Mouse (Mus musculus) brain, embryonic 14.5 days (tissue): ENCODE results near the gene Amph. TPM values are rescaled to one million over a fixed set of nuclear protein-coding genes. Genes with fewer than 3 reads are reported as not detected.

ENCODE experiments used
- DNase-seq: peaks from one replicate; pipeline ENCODE4 v3.0.0-alpha.2; 2011; ENCODE audit warnings: low read depth
- CTCF ChIP-seq: fragments of 200-500 bp; IDR thresholded peaks from 2 replicates; pipeline ENCODE4 v1.5.1; 2012; ENCODE audit warnings: inconsistent platforms, mild to moderate bottlenecking, moderate library complexity, borderline replicate concordance; ENCODE audit not compliant: insufficient read depth, insufficient read length; ENCODE audit errors: extremely low read depth
- POLR2A ChIP-seq: fragments of 200-500 bp; IDR thresholded peaks from 2 replicates; pipeline ENCODE4 v1.6.1; 2012; ENCODE audit warnings: mild to moderate bottlenecking, inconsistent platforms, borderline replicate concordance; ENCODE audit not compliant: poor library complexity, insufficient read depth, insufficient read length, severe bottlenecking; ENCODE audit errors: extremely low read depth
- polyA plus RNA-seq: library from polyadenylated mRNA; depleted of rRNA; stranded (reverse); fragments of >200 nt; gene quantifications from 2 replicates; pipeline ENCODE4 v1.2.3, GENCODE M21; 2012; rRNA removed

Amph gene
- polyA plus RNA-seq, 1 experiment: 62.2 TPM

- TF ChIP-seq CTCF (no peak), POLR2A (no peak)
- no peak for DNase-seq
Measured at GRCm38 (mm10) chr13:19150438-19151301, 202.7 kb downstream of the Amph start.

GRCm38 (mm10) chr13:19152126-19152525, 204.1 kb downstream of the Amph start:
- DNase-seq: no peak
- TF ChIP-seq POLR2A: no peak
- no peak for TF ChIP-seq CTCF

DNA sequence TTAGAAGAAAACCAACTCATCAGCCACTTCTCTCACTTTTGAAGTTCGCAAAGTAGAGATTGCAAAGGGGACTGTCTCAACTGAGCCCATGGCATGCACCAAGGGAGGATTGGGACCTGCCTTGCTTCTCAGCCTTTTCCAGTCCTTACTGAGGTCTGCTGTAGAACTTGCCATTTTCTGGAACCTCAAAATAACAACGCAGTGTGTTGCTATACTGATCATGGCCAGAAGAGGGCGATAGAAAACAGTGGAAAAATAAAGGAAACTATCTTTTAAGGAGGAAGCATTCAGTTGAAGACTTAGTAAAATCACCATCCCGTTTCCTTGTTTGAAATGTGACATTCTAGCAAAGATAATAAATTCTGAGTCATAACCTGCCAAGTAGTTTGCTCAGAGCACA, 210.5 kb downstream of the Amph start:
- no peak for TF ChIP-seq POLR2A
- TF ChIP-seq CTCF: peak; percentile 45; the same call in 1 of the 2 replicates

DNA sequence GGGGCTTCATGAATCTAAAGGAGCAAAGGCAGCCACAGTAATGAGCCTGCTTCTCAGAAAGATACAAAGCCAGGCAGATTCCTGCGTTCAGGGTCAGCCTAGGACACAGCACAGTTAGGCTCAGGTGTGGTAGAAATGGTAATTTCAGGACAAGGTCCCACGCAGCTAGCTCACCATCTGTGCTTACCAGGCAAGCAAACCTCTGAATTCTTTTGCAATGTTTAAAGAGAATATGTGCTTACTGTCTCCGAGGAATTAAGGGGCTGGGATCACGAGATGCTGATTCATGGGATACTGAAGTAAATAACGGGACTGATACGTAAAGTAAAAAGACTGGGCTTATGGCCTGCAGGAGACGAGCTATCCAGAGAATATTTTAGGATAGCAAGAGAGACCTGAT, 212.6 kb downstream of the Amph start:
- peak; percentile 8 for DNase-seq
- TF ChIP-seq CTCF (no peak), POLR2A (no peak)

More for the DNA sequence above, 210.5 kb downstream of the Amph start:
- DNase-seq: peak; percentile 60

DNA sequence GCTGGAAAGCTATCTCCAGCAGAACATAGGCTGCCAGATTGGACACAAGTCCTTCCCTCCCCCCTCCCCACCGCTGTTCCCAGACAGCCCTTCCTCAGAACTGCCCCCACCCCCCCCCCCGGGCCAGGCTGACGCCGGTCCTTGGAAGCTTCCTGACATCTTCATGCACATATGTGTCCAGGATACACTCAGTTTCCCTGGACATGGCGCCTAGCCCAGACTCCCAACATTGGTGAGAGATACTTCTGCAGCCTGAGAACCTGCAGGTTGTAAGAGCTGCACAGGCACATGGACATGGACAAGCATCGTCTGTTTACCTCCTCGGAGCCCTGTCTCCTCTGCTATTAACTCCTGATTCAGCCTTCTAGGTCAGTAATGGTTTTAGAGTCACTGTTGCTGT, 213.1 kb downstream of the Amph start:
- TF ChIP-seq CTCF (no peak), POLR2A (no peak)
- DNase-seq: no peak

DNA sequence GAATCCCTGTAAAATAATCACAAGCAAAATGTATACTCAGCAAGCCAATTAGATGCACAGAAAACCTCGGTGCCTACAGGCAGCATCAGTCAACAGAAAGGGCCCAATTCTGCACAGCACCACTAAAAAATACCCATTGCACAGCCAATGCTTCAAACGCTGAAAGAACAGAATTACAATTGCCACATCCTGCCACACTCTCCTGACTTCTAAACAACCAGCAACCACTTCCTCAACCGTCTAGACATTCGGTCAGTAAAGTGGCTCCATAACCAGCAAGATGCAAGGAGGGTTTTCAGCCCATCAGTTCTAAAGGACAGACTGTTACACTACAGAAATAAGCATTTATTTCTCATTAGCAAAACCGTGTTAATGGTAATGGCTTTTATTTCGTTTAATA, 214.1 kb downstream of the Amph start:
- no peak for DNase-seq
- TF ChIP-seq POLR2A (no peak), CTCF (no peak)

DNA sequence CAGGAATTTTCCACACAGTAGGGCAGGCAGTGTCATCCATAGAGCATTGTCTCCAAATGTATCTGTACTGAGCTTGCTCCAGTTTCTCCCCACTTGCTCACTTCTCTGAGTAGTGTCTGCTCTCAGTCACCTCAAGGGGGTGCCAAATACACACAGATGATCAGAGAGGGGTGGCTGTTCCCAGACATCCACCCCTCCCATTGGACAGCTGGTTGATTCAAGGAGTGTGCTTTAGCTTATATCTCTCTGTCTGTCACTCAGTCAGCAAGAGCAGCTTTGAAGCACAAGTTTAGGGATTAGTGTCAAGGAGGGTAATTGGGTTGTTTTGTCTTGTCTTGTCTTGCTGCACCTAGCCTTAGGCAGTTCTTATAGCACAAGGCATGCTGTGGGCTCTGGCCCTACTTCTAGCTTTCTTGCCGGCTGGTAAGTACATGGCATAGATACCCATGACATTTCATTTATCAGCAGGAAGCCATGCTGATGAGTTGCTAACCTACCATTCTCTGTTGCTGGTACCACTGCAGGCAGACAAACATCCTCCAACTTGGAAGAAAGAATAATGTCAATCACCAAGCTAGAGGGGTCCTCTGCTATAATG, 229.8 kb downstream of the Amph start:
- peak; percentile 82 for DNase-seq
- TF ChIP-seq CTCF (peak; percentile 70; the same call in 1 of the 2 replicates), POLR2A (no peak)

DNA sequence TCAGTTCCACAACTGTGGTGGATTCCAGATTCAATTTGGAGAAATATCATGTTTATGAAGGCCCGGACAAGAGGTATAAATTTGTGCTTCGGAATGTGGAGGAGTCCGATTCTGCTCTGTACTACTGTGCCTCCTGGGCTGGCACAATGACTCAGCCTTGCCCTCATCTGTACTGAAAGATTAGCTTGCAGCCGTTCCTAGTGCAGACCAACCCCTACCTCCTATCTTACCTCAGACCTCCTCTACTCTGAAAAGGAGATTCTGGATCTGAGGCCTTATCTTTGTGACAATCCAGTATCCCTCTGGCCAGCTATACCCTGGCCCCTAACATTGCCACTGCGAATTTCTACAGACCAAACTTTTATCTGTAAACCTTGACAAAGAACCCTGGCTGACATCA, 230.3 kb downstream of the Amph start:
- TF ChIP-seq CTCF: no peak
- no peak for TF ChIP-seq POLR2A
- DNase-seq: no peak

GRCm38 (mm10) chr13:19182259-19182658, 234.3 kb downstream of the Amph start:
- no peak for DNase-seq
- TF ChIP-seq POLR2A: no peak
- TF ChIP-seq CTCF: no peak

GRCm38 (mm10) chr13:19190052-19190451, 242.0 kb downstream of the Amph start:
- TF ChIP-seq CTCF: no peak
- TF ChIP-seq POLR2A: no peak
- no peak for DNase-seq

DNA sequence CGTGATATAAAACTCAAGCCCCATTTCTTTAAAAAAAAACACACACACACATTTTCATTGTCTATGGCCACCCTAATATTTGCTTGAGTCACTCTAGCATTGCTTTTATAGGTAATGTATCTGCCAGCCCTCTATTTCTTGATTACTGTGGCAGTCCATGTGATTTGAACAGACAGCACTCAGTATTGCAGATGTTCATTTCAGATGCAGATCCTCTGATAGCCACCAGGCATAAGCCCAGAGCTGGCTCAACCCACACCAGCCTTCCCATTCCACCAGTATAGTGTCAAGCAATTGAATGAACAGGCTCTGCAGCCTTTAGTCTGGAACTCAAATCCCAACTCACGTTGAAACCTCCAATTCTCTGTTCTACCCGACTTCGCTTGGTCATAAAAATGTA, 246.8 kb downstream of the Amph start:
- DNase-seq: no peak
- TF ChIP-seq CTCF (no peak), POLR2A (no peak)

DNA sequence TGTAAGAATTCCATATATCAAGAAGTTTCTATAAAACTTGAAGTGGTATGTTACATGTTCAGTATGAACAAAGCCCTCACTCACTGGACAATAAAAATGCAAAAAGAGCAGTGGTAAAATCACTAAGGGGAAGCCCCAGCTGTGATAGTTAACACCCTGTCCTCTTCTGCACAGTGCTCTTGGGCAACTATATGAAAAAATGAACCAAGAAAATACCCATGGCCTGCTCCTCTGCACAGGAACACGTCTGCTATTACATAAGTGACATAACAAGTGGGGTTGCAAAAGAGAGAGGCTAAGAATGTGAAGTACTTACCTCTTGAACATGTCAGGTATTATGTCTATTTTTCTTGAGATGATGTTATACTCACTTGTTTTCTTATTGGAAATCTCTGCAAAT, 247.5 kb downstream of the Amph start:
- DNase-seq: no peak
- TF ChIP-seq CTCF (no peak), POLR2A (no peak)

Other genes starting within 250 kb of the Amph start
- gene Vps41, start 230.9 kb upstream of the Amph start, polyA plus RNA-seq: 63.3 and 76.9 TPM in 2 replicates